Mouse (Mus musculus): ENCODE measurements at regions not wholly inside any gene's neighbourhood (a gene's known extent, or its start where the extent isn't known, plus 50 kb on each side); places are given as distances from the start of the nearest gene placed in this dataset.
A peak's percentile ranks its signal among the peaks of the same experiment; 100 is the strongest.

DNA sequence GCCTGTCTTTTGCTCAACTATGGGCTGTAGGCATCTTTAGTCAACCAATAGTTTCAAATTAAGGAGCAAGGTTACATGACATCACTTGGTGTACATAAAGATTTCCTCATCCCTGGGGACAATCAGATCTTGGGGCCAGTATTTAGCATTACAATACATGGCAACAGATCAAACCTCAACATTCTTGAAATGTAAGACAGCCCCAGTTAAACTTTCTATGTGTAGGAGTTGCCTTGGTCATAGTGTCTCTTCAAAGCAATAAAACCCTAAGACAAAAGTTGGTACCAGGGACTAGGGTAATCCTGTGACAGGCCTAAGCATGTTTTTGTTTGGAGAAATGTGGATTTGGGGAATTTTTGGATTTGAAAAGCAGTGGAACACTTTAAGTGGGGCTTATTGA, 338.3 kb downstream of the Lpin1 start:
- no peak for DNase-seq
- intact Hi-C loops (cut with DNase I) = no loop called here

DNA sequence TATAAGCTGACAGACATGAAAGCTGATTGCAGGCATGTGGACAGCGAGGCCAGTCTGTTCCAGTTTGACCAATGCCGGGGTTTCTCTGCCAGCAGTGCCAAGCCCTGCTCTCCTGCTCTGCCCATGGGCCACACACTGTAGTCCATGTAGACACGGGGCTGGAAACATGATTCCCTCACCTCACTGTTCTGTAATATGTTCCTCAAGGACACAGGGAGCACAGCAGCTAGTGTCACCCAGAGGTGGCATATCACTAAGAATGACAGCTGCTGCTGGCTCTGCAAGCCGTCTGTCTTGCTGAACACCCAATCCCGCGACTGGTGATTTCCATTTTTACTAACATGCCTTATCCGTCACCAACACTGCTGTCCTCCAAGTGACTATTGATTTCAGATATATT, 339.9 kb downstream of the Lpin1 start:
- intact Hi-C loops (cut with DNase I) = no loop called here

DNA sequence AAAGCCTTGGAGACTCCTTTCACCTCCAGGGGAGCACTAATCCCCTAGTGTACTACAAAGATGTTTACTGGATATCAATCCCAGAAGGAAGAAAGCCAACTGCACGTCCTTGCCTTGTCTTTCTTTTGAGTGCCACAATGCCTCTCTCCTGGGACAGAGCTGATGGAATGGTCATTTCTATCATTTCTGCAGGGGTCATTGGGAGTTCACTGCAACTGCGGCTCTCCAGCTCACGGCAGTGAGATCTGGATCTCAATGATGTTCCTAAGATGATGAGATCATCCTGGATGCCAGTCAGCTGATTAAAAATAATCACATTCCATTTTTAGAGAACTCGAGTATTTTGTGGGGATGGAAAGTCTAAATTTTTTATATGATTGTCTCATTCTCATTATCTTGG, 341.1 kb downstream of the Lpin1 start:
- no peak for DNase-seq
- intact Hi-C loops (cut with DNase I) = no loop called here

More for the DNA sequence above, 339.9 kb downstream of the Lpin1 start:
- peak; percentile 9 to 28 for DNase-seq

DNA sequence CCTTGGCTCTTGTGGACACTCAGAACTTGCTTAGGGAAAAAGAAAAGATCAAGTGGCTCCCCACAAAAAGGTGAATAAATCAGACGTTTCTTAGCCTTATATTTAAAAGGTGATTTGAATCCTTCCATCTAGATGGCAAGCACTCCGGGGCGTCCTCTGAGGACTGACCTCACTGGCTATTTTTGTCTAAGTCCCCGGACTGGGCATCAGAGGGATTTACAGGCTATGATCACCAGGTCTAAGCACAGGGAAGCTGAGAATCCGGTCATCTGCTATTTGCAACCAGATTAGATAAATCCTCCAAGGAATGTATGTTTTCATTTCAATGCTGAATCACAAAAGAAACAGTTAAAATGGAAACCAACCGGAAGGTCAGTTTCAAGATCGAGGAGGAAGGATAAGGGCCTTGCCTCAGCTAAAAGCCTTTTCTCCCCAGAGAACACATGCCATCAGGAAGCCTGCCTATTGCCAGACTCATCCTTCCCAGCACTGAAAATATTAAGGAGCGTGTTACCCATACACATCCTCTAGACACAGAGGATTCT, 342.1 kb downstream of the Lpin1 start:
- intact Hi-C loops (cut with DNase I) = no loop called here
- DNase-seq = no peak

DNA sequence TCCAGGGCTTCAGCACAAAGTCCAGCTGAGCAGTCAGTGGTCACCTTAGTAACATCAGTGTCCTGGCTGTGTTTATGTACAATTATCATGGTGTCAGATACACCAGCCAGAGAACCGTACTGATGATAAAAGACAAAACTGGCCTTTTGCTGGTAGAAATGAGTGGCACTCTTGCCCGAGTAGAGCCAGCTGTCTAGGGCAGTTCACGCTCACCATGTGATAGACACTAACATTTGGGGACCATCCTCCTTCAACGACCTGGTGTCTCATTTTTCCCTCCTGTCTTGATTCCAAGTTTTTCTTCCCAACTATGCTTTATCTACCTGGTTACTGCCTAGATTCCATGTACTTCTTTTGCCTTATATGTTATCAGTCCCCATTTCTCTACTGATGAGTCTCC, 349.3 kb downstream of the Lpin1 start:
- DNase-seq = no peak
- intact Hi-C loops (cut with DNase I) = no loop called here

DNA sequence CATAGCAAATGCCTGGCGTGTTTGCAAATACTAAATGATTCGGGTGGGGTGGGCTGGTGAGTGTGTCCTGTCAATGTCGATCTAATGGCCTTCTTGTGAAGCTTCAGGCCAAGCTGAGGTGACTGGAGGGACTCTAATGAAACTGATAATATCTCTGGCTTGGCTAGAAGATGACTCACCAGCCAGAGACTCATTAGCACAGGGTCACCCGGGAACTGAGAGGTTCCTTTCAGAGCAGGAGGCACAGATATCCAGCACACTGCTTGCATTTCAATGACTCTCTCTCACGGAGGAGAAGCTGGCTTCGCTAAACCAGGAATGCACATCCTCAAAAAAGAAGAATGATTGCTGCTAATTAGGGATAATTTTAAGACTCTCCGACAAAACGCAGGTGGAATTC, 349.8 kb downstream of the Lpin1 start:
- no peak for DNase-seq
- intact Hi-C loops (cut with DNase I) = no loop called here

DNA sequence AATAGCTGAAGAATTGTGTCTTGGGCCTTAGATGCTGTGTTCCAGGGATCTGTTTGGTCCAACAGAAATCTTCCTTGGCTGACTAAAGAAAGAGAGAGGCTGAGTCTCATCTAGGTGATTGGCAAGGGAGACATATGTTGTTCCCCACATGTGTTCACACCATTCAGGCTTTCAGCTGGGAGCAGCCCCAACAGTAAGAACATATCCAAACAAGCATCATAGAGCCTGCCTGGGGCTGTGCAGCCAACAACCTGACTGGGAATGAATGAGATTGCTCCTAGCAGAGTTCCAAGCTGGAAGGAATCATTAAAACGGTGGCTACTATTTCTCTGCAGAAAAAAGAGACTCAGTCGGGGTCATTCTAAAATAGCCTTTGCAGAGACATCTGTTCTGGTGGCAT, 350.3 kb downstream of the Lpin1 start:
- no peak for DNase-seq
- intact Hi-C loops (cut with DNase I) = no loop called here

DNA sequence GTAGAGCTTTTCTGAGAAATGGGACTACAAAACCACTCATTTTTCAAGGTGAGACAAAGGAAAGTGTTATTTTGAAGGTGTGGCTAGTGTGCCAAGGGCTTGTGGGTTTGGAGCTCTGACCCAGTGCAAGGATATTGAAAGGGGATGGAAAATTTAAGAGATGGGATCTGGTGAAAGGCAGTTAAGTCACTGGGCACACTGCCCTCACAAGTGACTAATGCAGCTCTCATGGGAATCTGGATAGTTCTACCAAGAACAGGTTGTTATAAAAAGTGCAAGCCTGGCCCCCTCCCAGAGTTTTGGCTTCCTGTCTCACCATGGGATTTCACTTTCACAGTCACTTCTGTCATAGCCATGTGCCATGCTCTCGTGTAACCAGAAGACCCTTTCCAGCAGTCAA, 360.1 kb downstream of the Lpin1 start:
- intact Hi-C loops (cut with DNase I) = no loop called here
- no peak for DNase-seq

DNA sequence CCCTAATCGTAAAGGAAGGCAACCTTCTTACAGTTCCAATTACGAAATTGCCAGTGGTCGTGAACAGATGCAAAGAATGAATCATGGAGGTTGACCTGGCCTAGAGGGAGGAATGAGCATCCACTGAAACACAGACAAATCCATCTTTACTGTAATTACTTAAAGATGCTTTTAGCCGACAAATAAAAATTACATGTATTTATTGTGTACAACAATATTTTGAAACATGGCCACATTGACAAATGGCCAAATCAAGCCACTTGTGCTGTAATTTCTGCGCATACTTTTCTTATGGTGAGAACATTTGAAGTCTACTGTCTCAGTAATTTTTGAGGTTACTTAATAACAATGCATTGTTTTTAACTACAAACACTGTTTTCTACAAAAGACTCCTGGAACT, 360.7 kb downstream of the Lpin1 start:
- no peak for DNase-seq

DNA sequence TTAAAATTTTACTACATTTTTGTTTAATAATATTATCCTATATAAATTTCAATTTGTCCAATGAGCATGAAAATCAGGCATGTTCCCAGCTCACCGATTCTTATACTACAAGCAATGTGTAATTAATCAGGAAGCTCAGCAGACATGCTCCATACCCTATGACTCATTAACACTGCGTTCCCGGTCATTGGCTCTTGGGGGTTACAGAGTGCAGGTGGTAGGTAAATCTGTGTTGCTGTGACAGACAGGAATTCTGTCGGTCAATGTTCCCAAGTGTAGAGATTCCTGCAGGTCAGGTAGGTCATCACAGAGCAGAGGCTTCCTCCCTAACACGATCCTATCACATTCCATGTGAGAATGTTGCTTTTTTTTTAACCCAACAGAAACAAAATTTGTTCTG, 371.0 kb downstream of the Lpin1 start:
- intact Hi-C loops (cut with DNase I) = loop anchor here (10.0 kb wide), 1 partner anchor 535 kb away; no protein-coding TSS in a partner anchor
- no peak for DNase-seq

More for the DNA sequence above, 360.7 kb downstream of the Lpin1 start:
- intact Hi-C loops (cut with DNase I) = no loop called here

DNA sequence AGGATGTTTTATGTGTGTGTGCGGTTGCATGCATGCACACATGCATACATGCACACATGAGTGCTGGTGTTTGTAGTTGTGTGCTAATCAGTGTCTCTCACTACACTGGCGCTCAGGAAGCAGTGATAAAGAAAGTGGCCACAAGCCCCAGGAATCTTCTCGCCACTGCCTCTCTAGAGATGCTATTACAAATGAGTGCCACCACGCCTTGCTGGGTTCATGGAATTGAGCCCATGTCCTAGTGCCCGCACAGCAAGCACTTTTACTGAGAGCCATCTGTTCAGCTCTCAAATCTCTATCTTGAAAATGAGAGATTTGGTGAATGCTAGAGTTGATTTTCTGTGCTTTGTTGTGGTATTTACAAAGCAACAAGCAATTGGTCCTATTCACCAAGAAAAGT, 373.3 kb downstream of the Lpin1 start:
- no peak for DNase-seq
- intact Hi-C loops (cut with DNase I) = loop anchor here (10.0 kb wide), 1 partner anchor 533 kb away; no protein-coding TSS in a partner anchor

DNA sequence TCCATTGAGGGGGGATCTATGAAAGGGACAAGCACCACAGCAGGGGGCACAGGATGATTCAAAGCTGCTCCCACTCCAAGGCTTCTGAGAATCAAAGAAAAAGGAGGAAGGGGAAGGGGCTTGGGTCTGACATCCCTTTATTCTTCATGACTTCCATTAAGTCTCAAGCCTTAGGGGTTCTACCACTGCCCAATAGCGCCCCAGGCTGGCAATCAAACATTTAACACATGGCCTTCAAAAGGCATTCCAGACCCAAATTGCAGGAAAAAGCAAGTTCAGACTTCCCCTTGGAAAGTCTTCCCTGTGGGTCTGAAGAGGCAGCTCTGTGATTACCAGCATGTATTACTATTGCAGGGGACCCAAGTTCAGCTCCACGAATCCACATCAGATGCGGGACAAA, 377.2 kb downstream of the Lpin1 start:
- intact Hi-C loops (cut with DNase I) = loop anchor here (5.0 to 10.0 kb wide), 2 partner anchors 529 to 626 kb away; no protein-coding TSS in a partner anchor
- DNase-seq = no peak

DNA sequence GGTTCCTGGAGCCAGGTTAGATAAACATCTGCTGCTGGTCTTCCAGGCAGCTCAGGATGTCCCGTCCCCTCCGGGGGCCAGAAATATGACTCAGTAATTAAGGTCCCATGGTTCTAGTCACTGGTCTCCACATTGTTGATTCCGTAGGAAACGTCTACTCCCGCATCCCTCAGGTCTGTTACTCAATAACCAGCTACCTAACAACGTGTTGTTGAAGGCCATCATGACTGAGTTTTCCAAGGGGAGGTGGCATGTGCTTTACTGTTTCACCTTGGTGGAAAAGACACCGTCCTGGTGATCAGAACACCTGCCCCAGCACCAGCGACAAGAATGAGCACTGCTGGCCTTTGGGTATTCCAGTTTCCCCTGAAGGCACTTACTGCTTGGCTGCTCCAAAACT, 377.9 kb downstream of the Lpin1 start:
- DNase-seq = no peak
- intact Hi-C loops (cut with DNase I) = loop anchor here (5.0 to 10.0 kb wide), 2 partner anchors 528 to 626 kb away; no protein-coding TSS in a partner anchor

DNA sequence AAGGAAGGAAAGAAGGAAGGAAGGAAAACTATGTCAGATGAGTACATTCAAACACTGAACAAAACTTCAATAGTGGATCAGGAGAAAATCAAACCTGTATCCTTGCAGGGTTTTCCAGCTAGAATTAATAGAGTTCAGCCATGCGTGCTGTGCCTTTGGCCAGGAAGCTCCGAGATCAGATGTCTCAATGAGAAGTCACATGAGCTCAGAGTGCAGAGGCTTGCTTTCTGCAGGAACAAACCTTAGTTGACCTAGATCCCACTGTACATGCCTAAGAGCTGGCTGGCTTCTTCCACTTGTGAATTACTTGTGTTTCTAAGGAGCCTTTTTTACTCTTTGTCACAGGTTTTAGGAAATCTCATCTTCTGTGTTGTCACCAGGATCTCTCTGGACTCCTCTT, 378.7 kb downstream of the Lpin1 start:
- DNase-seq = no peak
- intact Hi-C loops (cut with DNase I) = loop anchor here (5.0 to 10.0 kb wide), 2 partner anchors 527 to 625 kb away; no protein-coding TSS in a partner anchor

DNA sequence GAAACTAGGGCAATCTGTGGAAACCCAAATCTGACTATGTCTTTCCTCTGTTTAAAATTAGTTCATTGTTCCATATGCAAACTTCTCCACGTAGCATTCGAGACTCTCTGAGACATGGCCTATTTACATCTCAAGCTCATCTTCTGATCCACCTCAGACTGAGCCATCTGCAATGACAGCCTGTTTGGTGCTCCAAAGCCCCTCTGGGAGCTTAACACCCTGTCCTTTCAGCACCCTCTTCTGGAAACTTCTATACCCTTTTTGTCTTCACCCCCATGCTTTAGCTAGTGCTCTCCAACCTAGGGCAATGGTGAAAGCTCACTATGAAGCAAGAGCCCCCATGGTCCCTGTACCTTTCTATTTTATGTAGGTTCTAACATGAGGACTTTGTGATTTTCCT, 379.7 kb downstream of the Lpin1 start:
- no peak for DNase-seq
- intact Hi-C loops (cut with DNase I) = loop anchor here (2.0 to 10.0 kb wide), 3 partner anchors 414 to 624 kb away; partner anchors contain the start of gene Trib2

DNA sequence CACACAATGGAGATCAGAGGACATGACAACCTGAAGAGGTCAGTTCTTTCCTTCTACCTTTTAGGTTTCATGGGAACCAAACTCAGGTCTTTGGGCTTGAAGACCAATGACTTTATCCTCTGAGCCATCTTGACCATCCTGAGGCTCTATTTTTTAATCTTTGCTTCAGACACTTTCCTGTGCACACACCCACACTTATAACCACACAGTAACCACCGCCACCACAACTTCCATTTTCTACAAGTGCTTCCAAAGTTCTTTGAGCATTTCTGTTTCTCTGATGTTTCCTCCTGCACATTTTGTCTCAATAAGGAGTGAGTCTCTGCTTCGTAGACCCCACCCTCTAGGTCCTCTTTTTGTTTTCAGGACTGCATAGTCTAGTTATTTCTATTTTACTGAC, 385.3 kb downstream of the Lpin1 start:
- intact Hi-C loops (cut with DNase I) = loop anchor here (10.0 kb wide), 1 partner anchor 289 kb away; no protein-coding TSS in a partner anchor
- DNase-seq = no peak

DNA sequence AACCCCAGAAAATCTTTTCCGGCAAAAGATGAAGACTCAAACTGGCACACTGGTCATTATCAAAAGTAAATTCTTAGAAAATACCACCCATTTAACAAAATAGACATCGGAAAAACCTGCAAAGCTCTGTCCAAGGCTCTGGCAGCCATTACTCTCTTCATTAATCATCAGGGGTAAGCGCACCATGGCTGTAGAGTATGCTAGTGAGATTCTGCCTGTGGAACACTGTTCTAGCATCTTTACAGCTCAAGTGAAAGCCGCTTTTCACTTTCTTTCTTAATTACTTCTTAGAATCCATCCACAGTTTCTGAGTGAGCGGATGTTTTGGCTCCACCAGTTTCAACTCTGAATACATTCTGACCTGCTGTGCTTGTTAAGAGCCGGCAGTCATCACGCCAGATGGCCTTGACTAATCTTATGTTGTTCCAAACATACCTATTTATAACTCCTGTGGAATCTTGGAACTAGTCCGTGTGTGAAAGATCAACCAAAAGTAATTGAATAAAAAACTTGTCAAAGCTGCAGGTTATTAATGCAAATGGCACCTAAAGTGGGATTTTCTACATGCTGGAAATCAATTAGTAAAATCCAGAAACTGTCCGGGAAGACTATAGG, 387.8 kb downstream of the Lpin1 start:
- intact Hi-C loops (cut with DNase I) = loop anchor here (1.0 to 10.0 kb wide), 3 partner anchors 38 to 292 kb away; no protein-coding TSS in a partner anchor
- peak; percentile 23 to 33 for DNase-seq

DNA sequence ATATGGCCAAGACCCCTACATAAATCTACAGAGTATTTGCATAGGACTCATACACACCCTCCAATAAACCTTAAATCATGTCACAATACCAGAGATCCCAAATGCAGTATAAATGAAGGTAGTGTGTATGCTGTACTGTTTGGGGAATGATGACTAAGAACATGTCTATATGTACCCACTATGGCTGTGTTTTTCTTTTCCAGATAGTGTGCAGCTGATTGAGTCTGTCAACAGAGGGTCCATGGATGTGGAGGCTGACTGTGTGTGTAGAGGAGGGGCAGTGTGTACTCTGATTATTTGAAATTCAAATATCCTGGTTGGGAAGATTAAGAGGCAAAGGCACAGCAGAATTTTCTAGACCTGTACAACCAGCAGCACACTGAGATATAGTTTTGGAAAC, 388.6 kb downstream of the Lpin1 start:
- intact Hi-C loops (cut with DNase I) = loop anchor here (1.0 to 10.0 kb wide), 3 partner anchors 37 to 293 kb away; no protein-coding TSS in a partner anchor
- no peak for DNase-seq

DNA sequence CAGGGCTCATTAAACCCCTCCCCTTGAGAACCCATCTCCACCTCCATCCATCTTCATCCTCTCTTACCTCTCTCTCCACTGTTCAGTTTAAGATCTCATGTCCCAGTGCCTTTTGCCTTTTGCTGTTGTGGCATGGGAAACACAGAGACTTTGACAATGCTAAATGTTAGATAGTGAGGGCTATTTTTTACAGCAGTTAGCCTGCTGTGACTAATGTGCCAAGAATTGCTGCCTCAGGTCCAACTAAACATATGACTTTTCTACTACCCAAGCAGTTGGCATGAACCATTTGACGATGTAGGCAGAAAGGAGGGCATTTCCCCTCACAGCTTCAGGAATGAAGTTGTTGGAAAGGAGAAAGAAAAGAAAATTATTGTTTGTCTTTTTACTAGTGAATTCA, 389.6 kb downstream of the Lpin1 start:
- DNase-seq = no peak
- intact Hi-C loops (cut with DNase I) = loop anchor here (5.0 to 10.0 kb wide), 2 partner anchors 114 to 294 kb away; no protein-coding TSS in a partner anchor

DNA sequence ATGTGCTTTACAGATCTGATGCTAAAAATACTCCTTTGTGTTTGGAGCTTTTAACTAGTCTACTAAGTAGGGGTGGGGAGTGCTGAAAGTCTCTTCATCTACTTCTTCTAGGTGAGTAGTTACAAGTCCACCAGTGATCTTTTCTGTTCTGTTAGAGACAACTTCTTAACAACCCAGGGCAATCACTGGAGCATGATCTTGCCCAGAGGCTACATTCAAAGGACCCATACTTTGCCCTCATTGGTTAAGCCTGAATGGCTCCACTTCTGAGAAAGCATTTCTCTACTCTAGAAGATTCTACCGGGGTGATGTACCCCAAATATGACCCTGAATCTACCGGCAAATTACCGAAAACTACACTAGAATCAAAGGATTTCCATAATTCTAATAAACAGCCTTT, 390.2 kb downstream of the Lpin1 start:
- intact Hi-C loops (cut with DNase I) = loop anchor here (5.0 to 10.0 kb wide), 2 partner anchors 113 to 294 kb away; no protein-coding TSS in a partner anchor
- no peak for DNase-seq

DNA sequence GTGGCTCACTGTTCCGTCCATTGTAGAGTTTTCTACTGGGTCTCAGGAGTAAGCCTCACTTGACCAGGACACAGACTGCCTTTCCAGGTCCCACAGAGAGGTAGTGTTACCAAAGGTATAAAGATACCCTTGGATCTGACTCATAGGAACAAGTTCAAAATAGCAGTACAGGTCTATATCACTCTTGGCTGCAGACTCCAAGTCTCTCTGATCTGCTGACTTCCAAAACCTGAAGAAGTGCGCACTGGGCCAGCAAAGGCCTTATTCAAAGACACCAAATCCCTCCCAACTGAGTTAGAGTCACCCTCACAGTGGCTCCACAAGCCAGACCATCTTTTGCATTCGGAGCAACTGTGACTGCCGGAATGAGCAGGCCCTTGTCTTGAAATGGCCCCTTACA, 391.9 kb downstream of the Lpin1 start:
- intact Hi-C loops (cut with DNase I) = no loop called here
- no peak for DNase-seq

DNA sequence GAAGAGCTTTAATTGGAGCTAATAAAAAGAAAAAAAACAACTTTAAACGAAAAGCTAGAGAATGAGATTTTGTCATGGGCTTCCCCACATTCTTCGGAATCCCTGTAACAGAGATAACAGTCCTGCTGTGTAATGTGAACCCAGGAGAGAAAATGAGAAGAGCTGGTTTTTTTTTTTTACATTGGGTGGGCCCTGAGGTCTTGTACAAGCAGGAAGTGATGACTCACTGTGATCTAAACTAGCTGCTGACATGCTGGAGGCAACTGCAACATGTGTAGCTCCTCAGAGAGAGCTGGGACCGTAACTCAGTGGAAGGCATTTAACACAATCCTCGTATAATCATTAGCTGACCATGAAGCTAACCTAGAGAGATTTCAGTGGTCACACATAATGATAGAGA, 393.8 kb upstream of the Trib2 start:
- DNase-seq = no peak
- intact Hi-C loops (cut with DNase I) = no loop called here
